Mouse (Mus musculus) heart, postnatal 10 days (tissue): ENCODE results near the gene Cbr2. TPM values are rescaled to one million over a fixed set of nuclear protein-coding genes. Genes with fewer than 3 reads are reported as not detected.

ENCODE experiments used
- DNase-seq, 2 experiments: peaks; one replicate each; pipeline ENCODE4 v3.0.0; 2021
- intact Hi-C: fragments of 180-260 bp; cut with DNase I; formaldehyde crosslinking; loops from one replicate; pipeline ENCODE4 v1.15.1; 2025
- total RNA-seq, 2 experiments: library from RNA; stranded (reverse); gene quantifications; 2 replicates each; pipeline ENCODE4 v1.2.3; 2021

Cbr2 gene
- total RNA-seq, 2 experiments from 2014 or later = 8.3 to 14.4 TPM

GRCm38 (mm10) chr11:120684086-120684485 lies 47.8 kb downstream of the Cbr2 start:
- intact Hi-C loops = no loop called here
- DNase-seq = no peak

- no peak for DNase-seq
- intact Hi-C loops = no loop called here
Measured at GRCm38 (mm10) chr11:120683536-120683935, 48.4 kb downstream of the Cbr2 start.

- DNase-seq = no peak
- intact Hi-C loops = no loop called here
Measured at GRCm38 (mm10) chr11:120682683-120683082, 49.2 kb downstream of the Cbr2 start.

GRCm38 (mm10) chr11:120679909-120680308 lies 52.0 kb downstream of the Cbr2 start:
- peak in 1 of 2 experiments; percentile 52 for DNase-seq

More at GRCm38 (mm10) chr11:120679909-120680308, 52.0 kb downstream of the Cbr2 start:
- intact Hi-C loops = loop anchor here (2.0 kb wide), 1 partner anchor 21 kb away; no protein-coding TSS in a partner anchor

Other genes starting within 250 kb of the Cbr2 start
- 100 to 1,000 TPM; 227 to 233 TPM for gene Mrpl12, start 247.5 kb downstream of the Cbr2 start, total RNA-seq
- gene Slc25a10, start 240.3 kb downstream of the Cbr2 start, total RNA-seq = 10 to 100 TPM; 24.8 to 25.0 TPM
- 1 to 10 TPM; 2.4 to 3.1 TPM for gene Gcgr, start 201.4 kb downstream of the Cbr2 start, total RNA-seq
- 10 to 100 TPM; 70.5 to 72.7 TPM for gene Mcrip1, start 182.4 kb downstream of the Cbr2 start, total RNA-seq
- gene Ppp1r27, start 181.0 kb downstream of the Cbr2 start, total RNA-seq = under 1 TPM in 1 of 2 experiments, not detected in 1; 0.60 TPM
- 100 to 1,000 TPM; 306 to 311 TPM for gene P4hb, start 158.9 kb downstream of the Cbr2 start, total RNA-seq
- gene Arhgdia, start 150.5 kb downstream of the Cbr2 start, total RNA-seq = 100 to 1,000 TPM; 236 to 257 TPM
- gene Alyref, start 133.7 kb downstream of the Cbr2 start, total RNA-seq = 10 to 100 TPM; 86.1 to 88.3 TPM
- 100 to 1,000 TPM in 1 of 2 experiments, 10 to 100 TPM in 1; 95.1 to 105 TPM for gene Anapc11, start 133.7 kb downstream of the Cbr2 start, total RNA-seq
- gene Npb, start 123.6 kb downstream of the Cbr2 start, total RNA-seq = under 1 TPM; 0.55 to 0.98 TPM
- 10 to 100 TPM; 39.7 to 45.8 TPM for gene Pcyt2, start 114.2 kb downstream of the Cbr2 start, total RNA-seq
- gene Sirt7, start 106.9 kb downstream of the Cbr2 start, total RNA-seq = 10 to 100 TPM; 11.9 to 12.5 TPM
- gene Mafg, start 98.5 kb downstream of the Cbr2 start, total RNA-seq = 10 to 100 TPM; 24.2 to 27.0 TPM
- gene Pycr1, start 88.3 kb downstream of the Cbr2 start, total RNA-seq = 1 to 10 TPM; 4.8 to 5.5 TPM
- 10 to 100 TPM; 38.0 to 41.6 TPM for gene Myadml2, start 84.0 kb downstream of the Cbr2 start, total RNA-seq
- gene Notum, start 70.9 kb downstream of the Cbr2 start, total RNA-seq = under 1 TPM in 1 of 2 experiments, not detected in 1; 0.12 TPM
- 10 to 100 TPM; 52.8 to 53.0 TPM for gene Aspscr1, start 59.1 kb downstream of the Cbr2 start, total RNA-seq
- gene Cenpx, start 18.4 kb downstream of the Cbr2 start, total RNA-seq = 10 to 100 TPM; 38.1 to 40.6 TPM
- 10 to 100 TPM in 1 of 2 experiments, 1 to 10 TPM in 1; 9.7 to 10.1 TPM for gene Lrrc45, start 18.2 kb downstream of the Cbr2 start, total RNA-seq
- 1 to 10 TPM; 1.4 to 1.7 TPM for gene Rac3, start 10.6 kb downstream of the Cbr2 start, total RNA-seq
- 1 to 10 TPM; 3.2 to 4.1 TPM for gene Dcxr, start 4.8 kb downstream of the Cbr2 start, total RNA-seq
- gene Hmga1b, start 30.7 kb upstream of the Cbr2 start, total RNA-seq = 10 to 100 TPM; 20.1 to 21.0 TPM
- 10 to 100 TPM; 12.2 to 12.5 TPM for gene Rfng, start 52.1 kb upstream of the Cbr2 start, total RNA-seq
- 10 to 100 TPM; 61.7 to 69.1 TPM for gene Gps1, start 52.2 kb upstream of the Cbr2 start, total RNA-seq
- 10 to 100 TPM; 33.1 to 34.8 TPM for gene Dus1l, start 64.3 kb upstream of the Cbr2 start, total RNA-seq
- 10 to 100 TPM; 27.4 to 33.8 TPM for gene Fasn, start 92.4 kb upstream of the Cbr2 start, total RNA-seq
- gene Ccdc57, start 200.8 kb upstream of the Cbr2 start, total RNA-seq = 1 to 10 TPM; 1.7 to 1.8 TPM
- gene Slc16a3, start 216.4 kb upstream of the Cbr2 start, total RNA-seq = 1 to 10 TPM; 4.0 to 4.4 TPM